In the genomic region with DNA sequence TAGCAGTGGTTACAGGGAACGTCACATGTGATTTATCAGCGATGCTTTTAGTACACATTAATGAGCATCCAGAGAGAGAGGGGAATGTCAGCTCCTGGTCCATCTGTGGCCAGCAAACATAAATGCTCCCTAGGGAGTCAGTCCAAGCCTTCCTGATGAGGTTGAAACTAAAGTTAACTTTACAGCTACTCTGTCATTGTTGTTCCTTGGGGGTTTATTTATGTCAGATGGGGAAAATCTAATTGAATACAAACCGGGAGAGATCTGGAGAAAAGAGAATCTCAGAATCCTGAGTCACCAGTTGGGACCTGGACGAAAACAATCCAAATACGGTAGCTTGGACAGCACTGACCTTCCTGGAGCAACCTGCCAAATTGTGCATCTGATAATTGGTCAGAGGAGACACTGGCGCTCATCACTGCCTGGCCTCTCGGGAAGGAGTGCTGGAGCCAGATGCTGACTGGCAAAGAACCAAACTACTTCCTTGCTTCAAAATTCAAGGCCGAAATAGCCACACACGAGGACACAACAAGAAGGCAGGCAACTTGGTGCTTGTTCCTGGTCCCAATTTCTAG, we compare ENCODE assay signal across 12 mouse cellular contexts. TPM values are rescaled to one million over a fixed set of nuclear protein-coding genes. Genes with fewer than 3 reads are reported as not detected.
DNase-seq lines count a peak whose midpoint lies in the region; ATAC-seq and TF ChIP-seq lines count a peak whose summit lies in the region.
"Had no signal": no experiment of that assay in that cellular context is flagged by ENCODE, and none has a peak within 500 bp of the region (broad histone marks: within the 10 kb centered on the region; RNA-seq: fewer than 3 reads in every experiment).

No protein-coding gene starts in this region.

- no peak overlapping the region for H3K9ac ChIP-seq in limb, embryonic 14.5 days (ENCODE audit: low read depth, low read length, severe bottlenecking)
- H3K9ac ChIP-seq: embryonic facial prominence, embryonic 13.5 days; liver, embryonic 13.5 days; midbrain, embryonic 15.5 days had no signal

- intact Hi-C loops in heart, postnatal 10 days (cut with DNase I): loop anchor here (5.0 kb wide), 1 partner anchor 38 kb away; a partner anchor contains a TSS

- WGBS in limb, embryonic 14.5 days: 63% methylated on average over 9 of the region's 9 CpGs
- 79% methylated on average over 9 of the region's 9 CpGs for WGBS in limb, embryonic 10.5 days

- H3K4me3 ChIP-seq in limb, embryonic 14.5 days (replicated peaks; ENCODE audit: low read length): no peak overlapping the region
- no peak overlapping the region for H3K4me3 ChIP-seq in limb, embryonic 10.5 days
- H3K4me3 ChIP-seq: embryonic facial prominence, embryonic 13.5 days; layer of hippocampus, adult 2 months; liver, embryonic 13.5 days; midbrain, embryonic 15.5 days had no signal

- no peak overlapping the region for H3K27ac ChIP-seq in limb, embryonic 14.5 days (replicated peaks; ENCODE audit: low read depth, low read length)
- no peak overlapping the region for H3K27ac ChIP-seq in limb, embryonic 10.5 days
- H3K27ac ChIP-seq: embryonic facial prominence, embryonic 13.5 days; layer of hippocampus, adult 2 months; liver, embryonic 13.5 days; midbrain, embryonic 15.5 days had no signal

- H3K4me1 ChIP-seq in limb, embryonic 14.5 days (ENCODE audit: control insufficient read depth, insufficient read depth, low read length): peaks cover 3% of the 10 kb centered on the region; the same call in 1 of the 2 replicates
- peaks cover 20% of the 10 kb centered on the region for H3K4me1 ChIP-seq in limb, embryonic 10.5 days
- H3K4me1 ChIP-seq: liver, embryonic 13.5 days; midbrain, embryonic 15.5 days had no signal

- no peak overlapping the region for H3K4me2 ChIP-seq in limb, embryonic 14.5 days (replicated peaks; ENCODE audit: low read depth, low read length, severe bottlenecking)
- H3K4me2 ChIP-seq: embryonic facial prominence, embryonic 13.5 days; liver, embryonic 13.5 days; midbrain, embryonic 15.5 days had no signal

- H3K9me3 ChIP-seq in limb, embryonic 14.5 days (ENCODE audit: control insufficient read depth, low read length): no peaks in the 10 kb centered on the region
- no peaks in the 10 kb centered on the region for H3K9me3 ChIP-seq in limb, embryonic 10.5 days (replicated peaks)
- H3K9me3 ChIP-seq: embryonic facial prominence, embryonic 13.5 days; liver, embryonic 13.5 days; midbrain, embryonic 15.5 days had no signal

- no peaks in the 10 kb centered on the region for H3K27me3 ChIP-seq in limb, embryonic 14.5 days (ENCODE audit: control insufficient read depth, insufficient read depth, low read length)
- no peaks in the 10 kb centered on the region for H3K27me3 ChIP-seq in limb, embryonic 10.5 days (ENCODE audit: low read depth, poor library complexity, severe bottlenecking)
- H3K27me3 ChIP-seq: embryonic facial prominence, embryonic 13.5 days; liver, embryonic 13.5 days; midbrain, embryonic 15.5 days had no signal

- peak; percentile 15 for DNase-seq in limb, embryonic 14.5 days (ENCODE audit: low spot score)
- no peak for DNase-seq in limb, embryonic 10.5 days (ENCODE audit: low spot score)
- DNase-seq in cerebellum, adult 11-12 months: peak; percentile 68
- peak; percentile 59 for DNase-seq in heart, postnatal 10 days
- peak; percentile 54 for DNase-seq in testis, postnatal 10 days (ENCODE audit: low spot score)
- no peak for DNase-seq in right cerebral cortex, adult 2 months (ENCODE audit: low spot score in 2 of 2)
- DNase-seq: liver, embryonic 13.5 days; thymus, postnatal 14 days had no signal

- peaks cover 8% of the 10 kb centered on the region; the same call in 1 of the 2 replicates for H3K36me3 ChIP-seq in limb, embryonic 14.5 days (ENCODE audit: control insufficient read depth, insufficient read depth, low read length)
- H3K36me3 ChIP-seq in limb, embryonic 10.5 days: peaks cover 14% of the 10 kb centered on the region; the same call in 1 of the 2 replicates

- no peak for ATAC-seq in limb, embryonic 14.5 days (ENCODE audit: low FRiP score, low read depth)
- ATAC-seq in CD4-positive, CD25-positive, alpha-beta regulatory T cell, adult 4 months: no peak
- ATAC-seq: midbrain, embryonic 15.5 days had no signal

- TF ChIP-seq POLR2A in limb, embryonic 14.5 days (IDR thresholded peaks at IDR 0.05; ENCODE audit: borderline replicate concordance, extremely low read depth, insufficient read depth, insufficient read length): no peak

RNA-seq across cellular contexts. Expression of a gene that starts 38.0 kb away (rescaled TPM):
- 28.9 and 29.1 TPM in 2 replicates for polyA plus RNA-seq in limb, embryonic 14.5 days (2012; rRNA removed)
- 52.2 and 55.7 TPM in 2 replicates for polyA plus RNA-seq in limb, embryonic 14.5 days (2014; fragmentation: Nextera tagmentation; extraction: Ambion mirVana)
- polyA plus RNA-seq in limb, embryonic 10.5 days (2016; fragmentation: Nextera tagmentation; extraction: Ambion mirVana): 25.6 and 35.4 TPM in 2 replicates
- 10 to 100 TPM; 66.9 to 74.5 TPM for total RNA-seq in heart, postnatal 10 days (2021)
- 10 to 100 TPM; 13.4 to 14.2 TPM for polyA plus RNA-seq in CD4-positive, CD25-positive, alpha-beta regulatory T cell, adult 4 months (2017; shearing (Covaris generic))

Comparison
In these comparisons a context has a peak if more than half of its experiments do, and no peak if none do; other contexts are left out.
1. DNase-seq: peak in limb, embryonic 14.5 days (single experiment), cerebellum, adult 11-12 months (single experiment), heart, postnatal 10 days (2 of 2) and testis, postnatal 10 days (single experiment); none in limb, embryonic 10.5 days (single experiment) and right cerebral cortex, adult 2 months (0 of 2).